Mouse (Mus musculus) 3T3-L1 (cell line): ENCODE results near the gene Polr2c.
"Not testable (repeated sequence)": the region's sequence is repeated elsewhere in the genome, so short reads cannot be mapped to it uniquely, and the experiment has no call there.

Source experiments
- DNase-seq: peaks from one replicate; pipeline ENCODE4 v3.0.0-alpha.2; 2015; ENCODE audit warnings: low read depth, low spot score

Polr2c gene

GRCm38 (mm10) chr8:94838600-94838999 is 18.6 kb upstream of the Polr2c start:
- DNase-seq, result peak; percentile 56

- DNase-seq, result no peak
These were observed 16.1 kb upstream of the Polr2c start for GRCm38 (mm10) chr8:94841183-94841582.

- DNase-seq, result no peak
These were observed 7.2 kb upstream of the Polr2c start for GRCm38 (mm10) chr8:94850049-94850448.

GRCm38 (mm10) chr8:94854761-94855160 is 2.5 kb upstream of the Polr2c start:
- DNase-seq, result not testable (repeated sequence)

GRCm38 (mm10) chr8:94857011-94857345 is 272 bp upstream of the Polr2c start:
- DNase-seq, result no peak

- DNase-seq, result peak; percentile 79
These were observed 4.2 kb downstream of the Polr2c start for GRCm38 (mm10) chr8:94861352-94861910.

- no peak for DNase-seq
These were observed 5.4 kb downstream of the Polr2c start for GRCm38 (mm10) chr8:94862487-94863220.

- no peak for DNase-seq
These were observed 6.8 kb downstream of the Polr2c start for GRCm38 (mm10) chr8:94863897-94864673.

- DNase-seq, result peak; percentile 69
These were observed 8.0 kb downstream of the Polr2c start for GRCm38 (mm10) chr8:94865292-94865691.

GRCm38 (mm10) chr8:94866921-94867320 is 9.7 kb downstream of the Polr2c start:
- DNase-seq, result no peak

GRCm38 (mm10) chr8:94869146-94869545 is 11.9 kb downstream of the Polr2c start:
- DNase-seq, result no peak

GRCm38 (mm10) chr8:94870003-94870402 is 12.8 kb downstream of the Polr2c start:
- no peak for DNase-seq

- no peak for DNase-seq
These were observed 13.3 kb downstream of the Polr2c start for GRCm38 (mm10) chr8:94870474-94871107.

- DNase-seq, result peak; percentile 64
These were observed 14.1 kb downstream of the Polr2c start for GRCm38 (mm10) chr8:94871108-94871894.

GRCm38 (mm10) chr8:94872156-94872555 is 14.9 kb downstream of the Polr2c start:
- DNase-seq, result no peak

GRCm38 (mm10) chr8:94872576-94872975 is 15.3 kb downstream of the Polr2c start:
- DNase-seq, result no peak

- peak; percentile 86 for DNase-seq
These were observed 17.1 kb downstream of the Polr2c start for GRCm38 (mm10) chr8:94874358-94874757.

GRCm38 (mm10) chr8:94875096-94875870 is 18.0 kb downstream of the Polr2c start:
- peak; percentile 40 for DNase-seq

- DNase-seq, result no peak
These were observed 18.6 kb downstream of the Polr2c start for GRCm38 (mm10) chr8:94875871-94876150.

- peak; percentile 77 for DNase-seq
These were observed 19.0 kb downstream of the Polr2c start, which contains the start of gene Dok4 for GRCm38 (mm10) chr8:94876197-94876730. Dok4 (minus strand) TSS chr8:94876330.
